ENCODE assay signal across 9 mouse cellular contexts in genomic region chr4:44402607-44403006, GRCm38 (mm10).
DNase-seq lines count a peak whose midpoint lies in the region; ATAC-seq and TF ChIP-seq lines count a peak whose summit lies in the region.
"Had no signal": no experiment of that assay in that cellular context is flagged by ENCODE, and none has a peak within 500 bp of the region (broad histone marks: within the 10 kb centered on the region; RNA-seq: fewer than 3 reads in every experiment).

No protein-coding gene starts in this region.

- H3K9ac ChIP-seq in liver, adult 2 months (ENCODE audit: low read depth, low read length), result no peak overlapping the region
- no peak overlapping the region for H3K9ac ChIP-seq in liver, embryonic 11.5 days (ENCODE audit: low read depth, low read length)

- no peaks in the 10 kb centered on the region for H3K9me3 ChIP-seq in liver, embryonic 11.5 days (ENCODE audit: control insufficient read depth, low read length)
- H3K9me3 ChIP-seq in embryonic facial prominence, embryonic 10.5 days, result no peaks in the 10 kb centered on the region

- H3K27me3 ChIP-seq in liver, adult 2 months (ENCODE audit: control insufficient read depth, insufficient read depth, low read length), result no peaks in the 10 kb centered on the region
- H3K27me3 ChIP-seq in liver, embryonic 11.5 days (replicated peaks; ENCODE audit: control insufficient read depth, insufficient read depth, low read length), result no peaks in the 10 kb centered on the region; the same call in 1 of the 2 replicates
- H3K27me3 ChIP-seq in embryonic facial prominence, embryonic 10.5 days (replicated peaks; ENCODE audit: low read depth, poor library complexity, severe bottlenecking), result 0 out of 2 replicates have a peak, but pooled peaks cover 4% of the 10 kb centered on the region

- H3K79me2 ChIP-seq in liver, adult 2 months (ENCODE audit: control insufficient read depth, insufficient read depth, low read length), result no peaks in the 10 kb centered on the region

- 10% methylated on average over 5 of the region's 5 CpGs for WGBS in liver, adult 2 months
- 9% methylated on average over 5 of the region's 5 CpGs for whole genome bisulfite sequencing in liver, embryonic 11.5 days
- 5% methylated on average over 5 of the region's 5 CpGs for WGBS in embryonic facial prominence, embryonic 10.5 days

- no peak for TF ChIP-seq POLR2A in liver, adult 2 months (IDR thresholded peaks at IDR 0.05; ENCODE audit: extremely low read depth, insufficient read depth, low read length)

- no peaks in the 10 kb centered on the region for H3K36me3 ChIP-seq in liver, adult 2 months (ENCODE audit: control insufficient read depth, insufficient read depth, low read length)
- H3K36me3 ChIP-seq in liver, embryonic 11.5 days (ENCODE audit: control insufficient read depth, insufficient read depth, low read length), result no peaks in the 10 kb centered on the region
- H3K36me3 ChIP-seq in embryonic facial prominence, embryonic 10.5 days (replicated peaks), result no peaks in the 10 kb centered on the region

- peak; percentile 23 for DNase-seq in adrenal gland, postnatal 14 days
- DNase-seq in adrenal gland, postnatal 4 days (ENCODE audit: low spot score in 2 of 2), result no peak
- DNase-seq in liver, adult 2 months (ENCODE audit: extremely low read depth, low read depth, low spot score), result no peak
- no peak for DNase-seq in liver, embryonic 11.5 days (ENCODE audit: low spot score)
- DNase-seq in embryonic facial prominence, embryonic 10.5 days (ENCODE audit: low spot score), result peak; percentile 73
- DNase-seq in lung, postnatal 14 days, result peak; percentile 34
- DNase-seq in yolk sac, embryonic 10.5 days (ENCODE audit: low spot score), result peak; percentile 17
- no peak for DNase-seq in layer of hippocampus, adult 9-11 months

- H3K4me3 ChIP-seq in liver, adult 2 months (ENCODE audit: insufficient read depth, low read depth, low read length), result no peak overlapping the region
- H3K4me3 ChIP-seq in liver, embryonic 11.5 days (ENCODE audit: low read depth, low read length), result no peak overlapping the region
- H3K4me3 ChIP-seq in embryonic facial prominence, embryonic 10.5 days, result no peak overlapping the region
- H3K4me3 ChIP-seq: myocyte had no signal

- no peak overlapping the region for H3K4me2 ChIP-seq in liver, embryonic 11.5 days

- H3K4me1 ChIP-seq in liver, adult 2 months (ENCODE audit: control insufficient read depth, insufficient read depth, low read length), result no peaks in the 10 kb centered on the region
- H3K4me1 ChIP-seq in liver, embryonic 11.5 days (replicated peaks; ENCODE audit: control insufficient read depth, insufficient read depth, low read length), result no peaks in the 10 kb centered on the region
- no peaks in the 10 kb centered on the region for H3K4me1 ChIP-seq in embryonic facial prominence, embryonic 10.5 days

- ATAC-seq in liver, embryonic 11.5 days (replicated peaks; ENCODE audit: low FRiP score), result no peak

- TF ChIP-seq CTCF in liver, adult 2 months (IDR thresholded peaks at IDR 0.05; ENCODE audit: low read depth, low read length), result peak; percentile 78

- no peak overlapping the region for H3K27ac ChIP-seq in liver, adult 2 months (replicated peaks; ENCODE audit: insufficient read depth, low read depth, low read length)
- H3K27ac ChIP-seq in liver, embryonic 11.5 days (ENCODE audit: low read depth, low read length), result no peak overlapping the region
- H3K27ac ChIP-seq in embryonic facial prominence, embryonic 10.5 days (replicated peaks), result no peak overlapping the region

Comparison
In these comparisons a context has a peak if more than half of its experiments do, and no peak if none do; other contexts are left out.
1. DNase-seq: peak in adrenal gland, postnatal 14 days (single experiment), embryonic facial prominence, embryonic 10.5 days (single experiment), lung, postnatal 14 days (single experiment) and yolk sac, embryonic 10.5 days (single experiment); none in adrenal gland, postnatal 4 days (0 of 2), liver, adult 2 months (single experiment), liver, embryonic 11.5 days (single experiment) and layer of hippocampus, adult 9-11 months (single experiment).